ENCODE assay signal across 11 mouse cellular contexts in the genomic region with DNA sequence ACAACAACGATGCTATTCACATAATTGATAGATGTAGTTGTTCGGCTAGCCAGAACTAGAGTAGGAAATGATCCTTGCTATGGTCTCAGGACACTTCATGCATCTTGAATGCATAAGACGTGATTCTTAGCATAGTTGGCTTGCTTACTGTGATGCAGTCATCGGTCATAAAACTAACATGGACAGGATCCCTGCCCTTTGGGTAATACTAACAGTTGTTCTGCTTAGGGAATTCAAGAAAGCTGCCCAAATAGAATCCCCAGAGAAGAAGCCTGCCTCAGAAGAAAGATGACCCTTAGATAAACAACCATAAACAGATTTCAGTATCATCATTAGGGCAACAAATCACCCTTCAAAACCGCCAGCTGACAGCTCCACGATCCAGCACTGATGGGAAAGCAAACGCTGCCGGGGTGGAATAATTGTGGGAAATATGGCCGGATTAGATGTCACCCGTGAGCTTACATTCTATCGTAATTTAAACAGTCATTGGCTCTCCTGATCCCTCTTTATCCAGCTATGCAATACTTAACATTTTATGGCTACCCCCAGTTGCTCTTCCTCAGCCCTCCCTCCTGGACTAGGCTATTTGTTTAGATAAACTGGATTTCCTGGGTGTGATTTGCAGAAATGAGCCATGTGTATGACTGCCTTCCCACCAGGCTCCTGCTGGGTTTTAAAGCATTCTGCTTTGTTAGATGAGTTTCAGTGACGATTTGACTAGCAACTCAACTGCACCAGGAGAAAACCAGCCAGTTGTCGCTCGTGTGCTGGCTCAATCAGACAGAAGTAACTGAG.
DNase-seq lines count a peak whose midpoint lies in the region; ATAC-seq lines count a peak whose summit lies in the region.
"Had no signal": no experiment of that assay in that cellular context is flagged by ENCODE, and none has a peak within 500 bp of the region (broad histone marks: within the 10 kb centered on the region; RNA-seq: fewer than 3 reads in every experiment).

No protein-coding gene starts in this region.

- peak overlapping the region; percentile 29 for H3K4me2 ChIP-seq in hindbrain, embryonic 15.5 days
- no peak overlapping the region for H3K4me2 ChIP-seq in hindbrain, embryonic 12.5 days (replicated peaks)
- peak overlapping the region; percentile 12; the same call in 1 of the 2 replicates for H3K4me2 ChIP-seq in midbrain, embryonic 16.5 days (ENCODE audit: low read length)
- peak overlapping the region; percentile 29; the same call in 1 of the 2 replicates for H3K4me2 ChIP-seq in intestine, embryonic 16.5 days (ENCODE audit: low read depth, low read length)
- H3K4me2 ChIP-seq in stomach, embryonic 16.5 days (ENCODE audit: low read depth, low read length), result peak overlapping the region; percentile 35
- H3K4me2 ChIP-seq: heart, embryonic 15.5 days had no signal

- no peak overlapping the region for H3K27ac ChIP-seq in hindbrain, embryonic 15.5 days (replicated peaks)
- no peak overlapping the region for H3K27ac ChIP-seq in hindbrain, embryonic 12.5 days
- H3K27ac ChIP-seq in midbrain, embryonic 16.5 days (ENCODE audit: low read length), result no peak overlapping the region
- H3K27ac ChIP-seq in midbrain, embryonic 10.5 days (replicated peaks), result no peak overlapping the region
- H3K27ac ChIP-seq in intestine, embryonic 16.5 days (ENCODE audit: low read length), result no peak overlapping the region
- H3K27ac ChIP-seq in stomach, embryonic 16.5 days (ENCODE audit: low read length), result no peak overlapping the region
- H3K27ac ChIP-seq: forebrain, embryonic 10.5 days; heart, embryonic 15.5 days had no signal

- DNase-seq in midbrain, embryonic 10.5 days (ENCODE audit: low spot score), result no peak
- DNase-seq in cerebellum, postnatal 4 days (ENCODE audit: low spot score in 2 of 2), result no peak

- WGBS in hindbrain, embryonic 15.5 days, result 49% methylated on average over 14 of the region's 14 CpGs
- WGBS in hindbrain, embryonic 12.5 days, result 68% methylated on average over 14 of the region's 14 CpGs
- WGBS in midbrain, embryonic 16.5 days, result 61% methylated on average over 14 of the region's 14 CpGs
- WGBS in midbrain, embryonic 10.5 days, result 81% methylated on average over 14 of the region's 14 CpGs
- WGBS in intestine, embryonic 16.5 days, result 20% methylated on average over 14 of the region's 14 CpGs
- 35% methylated on average over 14 of the region's 14 CpGs for WGBS in stomach, embryonic 16.5 days

- H3K27me3 ChIP-seq in hindbrain, embryonic 15.5 days, result no peaks in the 10 kb centered on the region
- H3K27me3 ChIP-seq in hindbrain, embryonic 12.5 days, result no peaks in the 10 kb centered on the region
- H3K27me3 ChIP-seq in midbrain, embryonic 16.5 days (ENCODE audit: control insufficient read depth, insufficient read depth, low read depth, low read length), result no peaks in the 10 kb centered on the region
- no peaks in the 10 kb centered on the region for H3K27me3 ChIP-seq in midbrain, embryonic 10.5 days (ENCODE audit: low read depth, poor library complexity, severe bottlenecking)
- no peaks in the 10 kb centered on the region for H3K27me3 ChIP-seq in intestine, embryonic 16.5 days (replicated peaks; ENCODE audit: control insufficient read depth, insufficient read depth, low read length)
- H3K27me3 ChIP-seq in stomach, embryonic 16.5 days (ENCODE audit: control insufficient read depth, insufficient read depth, low read length), result no peaks in the 10 kb centered on the region
- H3K27me3 ChIP-seq: CH12.LX; heart, embryonic 15.5 days had no signal

- H3K9ac ChIP-seq in hindbrain, embryonic 15.5 days, result no peak overlapping the region
- no peak overlapping the region for H3K9ac ChIP-seq in hindbrain, embryonic 12.5 days
- H3K9ac ChIP-seq in midbrain, embryonic 16.5 days (ENCODE audit: low read depth, low read length), result no peak overlapping the region
- H3K9ac ChIP-seq in intestine, embryonic 16.5 days (ENCODE audit: low read depth, low read length), result no peak overlapping the region
- H3K9ac ChIP-seq in stomach, embryonic 16.5 days (ENCODE audit: low read length), result no peak overlapping the region
- H3K9ac ChIP-seq: heart, embryonic 15.5 days had no signal

- 0 out of 2 replicates have a peak, but pooled peaks cover 2% of the 10 kb centered on the region for H3K4me1 ChIP-seq in hindbrain, embryonic 15.5 days (replicated peaks)
- H3K4me1 ChIP-seq in hindbrain, embryonic 12.5 days, result 0 out of 2 replicates have a peak, but pooled peaks cover 7% of the 10 kb centered on the region
- H3K4me1 ChIP-seq in midbrain, embryonic 16.5 days (ENCODE audit: control insufficient read depth, insufficient read depth, low read length), result 0 out of 2 replicates have a peak, but pooled peaks cover 4% of the 10 kb centered on the region
- H3K4me1 ChIP-seq in midbrain, embryonic 10.5 days, result peaks cover 5% of the 10 kb centered on the region; the same call in 1 of the 2 replicates
- H3K4me1 ChIP-seq in intestine, embryonic 16.5 days (ENCODE audit: control insufficient read depth, insufficient read depth, low read length), result peaks cover 11% of the 10 kb centered on the region; the same call in 1 of the 2 replicates
- H3K4me1 ChIP-seq in stomach, embryonic 16.5 days (ENCODE audit: control insufficient read depth, insufficient read depth, low read length), result no peaks in the 10 kb centered on the region; the same call in 1 of the 2 replicates
- H3K4me1 ChIP-seq: heart, embryonic 15.5 days had no signal

- no peak overlapping the region for H3K4me3 ChIP-seq in hindbrain, embryonic 15.5 days
- H3K4me3 ChIP-seq in hindbrain, embryonic 12.5 days, result no peak overlapping the region
- no peak overlapping the region for H3K4me3 ChIP-seq in midbrain, embryonic 16.5 days (ENCODE audit: low read depth, low read length)
- H3K4me3 ChIP-seq in midbrain, embryonic 10.5 days, result no peak overlapping the region
- no peak overlapping the region for H3K4me3 ChIP-seq in intestine, embryonic 16.5 days (ENCODE audit: low read length)
- no peak overlapping the region for H3K4me3 ChIP-seq in stomach, embryonic 16.5 days (replicated peaks; ENCODE audit: low read length)
- H3K4me3 ChIP-seq: forebrain, embryonic 10.5 days; heart, embryonic 15.5 days had no signal

- ATAC-seq in hindbrain, embryonic 15.5 days (ENCODE audit: low FRiP score, low read depth), result no peak
- no peak for ATAC-seq in hindbrain, embryonic 12.5 days (ENCODE audit: low FRiP score)
- no peak for ATAC-seq in midbrain, embryonic 16.5 days
- ATAC-seq in intestine, embryonic 16.5 days, result peak; percentile 48; the same call in 1 of the 2 replicates
- ATAC-seq in stomach, embryonic 16.5 days (ENCODE audit: insufficient read depth, low FRiP score), result peak; percentile 58; the same call in 1 of the 2 replicates
- no peak for ATAC-seq in monocyte, adult 5-6 weeks (replicated peaks; ENCODE audit: insufficient number of reproducible peaks, low FRiP score, low TSS enrichment, poor library complexity, severe bottlenecking)

- H3K9me3 ChIP-seq in hindbrain, embryonic 15.5 days, result no peaks in the 10 kb centered on the region
- H3K9me3 ChIP-seq in hindbrain, embryonic 12.5 days (replicated peaks), result no peaks in the 10 kb centered on the region
- H3K9me3 ChIP-seq in midbrain, embryonic 16.5 days (replicated peaks; ENCODE audit: control insufficient read depth, low read length, poor library complexity, severe bottlenecking), result no peaks in the 10 kb centered on the region
- H3K9me3 ChIP-seq in midbrain, embryonic 10.5 days (replicated peaks), result no peaks in the 10 kb centered on the region
- H3K9me3 ChIP-seq in intestine, embryonic 16.5 days (ENCODE audit: control insufficient read depth, low read length), result no peaks in the 10 kb centered on the region
- no peaks in the 10 kb centered on the region for H3K9me3 ChIP-seq in stomach, embryonic 16.5 days (replicated peaks; ENCODE audit: control insufficient read depth, low read length)
- H3K9me3 ChIP-seq: forebrain, embryonic 10.5 days; heart, embryonic 15.5 days had no signal

- no peaks in the 10 kb centered on the region for H3K36me3 ChIP-seq in hindbrain, embryonic 15.5 days
- H3K36me3 ChIP-seq in hindbrain, embryonic 12.5 days, result no peaks in the 10 kb centered on the region
- no peaks in the 10 kb centered on the region for H3K36me3 ChIP-seq in midbrain, embryonic 16.5 days (ENCODE audit: control insufficient read depth, insufficient read depth, low read length)
- H3K36me3 ChIP-seq in midbrain, embryonic 10.5 days, result no peaks in the 10 kb centered on the region
- no peaks in the 10 kb centered on the region for H3K36me3 ChIP-seq in intestine, embryonic 16.5 days (ENCODE audit: control insufficient read depth, insufficient read depth, low read length)
- no peaks in the 10 kb centered on the region for H3K36me3 ChIP-seq in stomach, embryonic 16.5 days (ENCODE audit: control insufficient read depth, insufficient read depth, low read length)
- H3K36me3 ChIP-seq: forebrain, embryonic 10.5 days; heart, embryonic 15.5 days had no signal

Comparison
In these comparisons a context has a peak if more than half of its experiments do, and no peak if none do; other contexts are left out.
1. ATAC-seq: peak in intestine, embryonic 16.5 days (single experiment) and stomach, embryonic 16.5 days (single experiment); none in hindbrain, embryonic 15.5 days (single experiment), hindbrain, embryonic 12.5 days (single experiment), midbrain, embryonic 16.5 days (single experiment) and monocyte, adult 5-6 weeks (single experiment).